8 mouse cellular contexts compared by ENCODE assay signal in genomic region chr7:70505671-70506181, GRCm38 (mm10).
DNase-seq lines count a peak whose midpoint lies in the region; ATAC-seq lines count a peak whose summit lies in the region.

No protein-coding gene starts in this region.

- H3K4me1 ChIP-seq in hindbrain, embryonic 10.5 days (replicated peaks) = peaks cover 11% of the 10 kb centered on the region
- H3K4me1 ChIP-seq in hindbrain, embryonic 14.5 days (replicated peaks; ENCODE audit: control insufficient read depth, insufficient read depth, low read length) = no peaks in the 10 kb centered on the region; the same call in 1 of the 2 replicates
- H3K4me1 ChIP-seq in embryonic facial prominence, embryonic 11.5 days (ENCODE audit: control insufficient read depth, insufficient read depth, low read length) = no peaks in the 10 kb centered on the region

- no peaks in the 10 kb centered on the region for H3K9me3 ChIP-seq in hindbrain, embryonic 10.5 days
- H3K9me3 ChIP-seq in hindbrain, embryonic 14.5 days (ENCODE audit: control insufficient read depth, low read length) = no peaks in the 10 kb centered on the region
- no peaks in the 10 kb centered on the region for H3K9me3 ChIP-seq in embryonic facial prominence, embryonic 11.5 days (replicated peaks; ENCODE audit: control insufficient read depth, low read length)

- H3K36me3 ChIP-seq in hindbrain, embryonic 10.5 days = no peaks in the 10 kb centered on the region
- H3K36me3 ChIP-seq in hindbrain, embryonic 14.5 days (replicated peaks; ENCODE audit: control insufficient read depth, insufficient read depth) = no peaks in the 10 kb centered on the region
- no peaks in the 10 kb centered on the region for H3K36me3 ChIP-seq in embryonic facial prominence, embryonic 11.5 days (replicated peaks; ENCODE audit: control insufficient read depth, insufficient read depth, low read depth, low read length)

- no peak overlapping the region for H3K4me2 ChIP-seq in hindbrain, embryonic 14.5 days (replicated peaks)
- H3K4me2 ChIP-seq in embryonic facial prominence, embryonic 11.5 days (ENCODE audit: low read depth, low read length) = no peak overlapping the region

- H3K27me3 ChIP-seq in hindbrain, embryonic 10.5 days (ENCODE audit: insufficient read depth, poor library complexity, severe bottlenecking) = 0 out of 2 replicates have a peak, but pooled peaks cover 4% of the 10 kb centered on the region
- H3K27me3 ChIP-seq in hindbrain, embryonic 14.5 days (ENCODE audit: control insufficient read depth, insufficient read depth, low read length) = no peaks in the 10 kb centered on the region
- H3K27me3 ChIP-seq in embryonic facial prominence, embryonic 11.5 days (ENCODE audit: control insufficient read depth, insufficient read depth, low read length) = no peaks in the 10 kb centered on the region

- DNase-seq in hindbrain, embryonic 10.5 days (ENCODE audit: low spot score) = peak; percentile 18
- DNase-seq in hindbrain, embryonic 14.5 days (ENCODE audit: low spot score) = no peak
- peak; percentile 33 for DNase-seq in embryonic facial prominence, embryonic 11.5 days (ENCODE audit: low spot score)
- DNase-seq in kidney, postnatal 14 days = peak; percentile 88
- peak; percentile 24 for DNase-seq in ovary, postnatal 10 days (ENCODE audit: low spot score)
- no peak for DNase-seq in layer of hippocampus, adult 9-10 months (ENCODE audit: low spot score)
- DNase-seq in layer of hippocampus, postnatal 36 days = no peak
- DNase-seq in left cerebral cortex, postnatal 4 days = no peak

- H3K27ac ChIP-seq in hindbrain, embryonic 10.5 days = peak overlapping the region; percentile 67
- no peak overlapping the region for H3K27ac ChIP-seq in hindbrain, embryonic 14.5 days
- H3K27ac ChIP-seq in embryonic facial prominence, embryonic 11.5 days (replicated peaks; ENCODE audit: low read depth, low read length) = no peak overlapping the region

- no peak for ATAC-seq in hindbrain, embryonic 14.5 days (ENCODE audit: low FRiP score)
- no peak for ATAC-seq in embryonic facial prominence, embryonic 11.5 days (replicated peaks; ENCODE audit: insufficient number of reproducible peaks, low FRiP score, low TSS enrichment, low read depth)

- intact Hi-C loops in left cerebral cortex, postnatal 4 days (cut with DNase I) = no loop called here

- WGBS in hindbrain, embryonic 10.5 days = 22% methylated on average over 7 of the region's 7 CpGs
- WGBS in hindbrain, embryonic 14.5 days = 20% methylated on average over 7 of the region's 7 CpGs
- 14% methylated on average over 7 of the region's 7 CpGs for WGBS in embryonic facial prominence, embryonic 11.5 days

- H3K4me3 ChIP-seq in hindbrain, embryonic 10.5 days = no peak overlapping the region
- no peak overlapping the region for H3K4me3 ChIP-seq in hindbrain, embryonic 14.5 days (replicated peaks; ENCODE audit: low read length)
- no peak overlapping the region for H3K4me3 ChIP-seq in embryonic facial prominence, embryonic 11.5 days (ENCODE audit: low read depth, low read length)

- H3K9ac ChIP-seq in hindbrain, embryonic 14.5 days = no peak overlapping the region
- H3K9ac ChIP-seq in embryonic facial prominence, embryonic 11.5 days (replicated peaks; ENCODE audit: low read length) = no peak overlapping the region

Comparison
In these comparisons a context has a peak if more than half of its experiments do, and no peak if none do; other contexts are left out.
1. DNase-seq: peak in hindbrain, embryonic 10.5 days (single experiment), embryonic facial prominence, embryonic 11.5 days (single experiment), kidney, postnatal 14 days (single experiment) and ovary, postnatal 10 days (single experiment); none in hindbrain, embryonic 14.5 days (single experiment), layer of hippocampus, adult 9-10 months (single experiment), layer of hippocampus, postnatal 36 days (0 of 2) and left cerebral cortex, postnatal 4 days (single experiment).